Mouse (Mus musculus): ENCODE data around the gene Ptpre. TPM values are rescaled to one million over a fixed set of nuclear protein-coding genes. Genes with fewer than 3 reads are reported as not detected.
"Not testable (repeated sequence)": the region's sequence is repeated elsewhere in the genome, so short reads cannot be mapped to it uniquely, and the experiment has no call there.

Gene Ptpre
- total RNA-seq, 2 experiments from 2014 or later = 1.6 TPM

GRCm38 (mm10) chr7:135575319-135576069, 38.2 kb downstream of the Ptpre start:
- DNase-seq; intact Hi-C loops (cut with DNase I): not testable (repeated sequence)

GRCm38 (mm10) chr7:135576329-135576728, 39.0 kb downstream of the Ptpre start:
- intact Hi-C loops (cut with DNase I) = no loop called here
- DNase-seq = no peak

GRCm38 (mm10) chr7:135578715-135579325, 41.5 kb downstream of the Ptpre start:
- DNase-seq = no peak
- intact Hi-C loops (cut with DNase I) = no loop called here

- DNase-seq = no peak
- intact Hi-C loops (cut with DNase I) = no loop called here
Observed at GRCm38 (mm10) chr7:135580306-135581091, 43.2 kb downstream of the Ptpre start.

- no peak for DNase-seq
- intact Hi-C loops (cut with DNase I) = no loop called here
Observed at GRCm38 (mm10) chr7:135581128-135581527, 43.8 kb downstream of the Ptpre start.

GRCm38 (mm10) chr7:135585125-135585687, 47.9 kb downstream of the Ptpre start:
- DNase-seq = no peak
- intact Hi-C loops (cut with DNase I) = no loop called here

GRCm38 (mm10) chr7:135586402-135586801, 49.1 kb downstream of the Ptpre start:
- intact Hi-C loops (cut with DNase I) = no loop called here
- DNase-seq = no peak

- intact Hi-C loops (cut with DNase I) = no loop called here
- no peak for DNase-seq
Observed at GRCm38 (mm10) chr7:135587821-135588575, 50.7 kb downstream of the Ptpre start.

GRCm38 (mm10) chr7:135588620-135589309, 51.5 kb downstream of the Ptpre start:
- no peak for DNase-seq
- intact Hi-C loops (cut with DNase I) = no loop called here

GRCm38 (mm10) chr7:135591461-135591860, 54.2 kb downstream of the Ptpre start:
- intact Hi-C loops (cut with DNase I) = no loop called here
- no peak for DNase-seq

- DNase-seq = no peak
- intact Hi-C loops (cut with DNase I) = no loop called here
Observed at GRCm38 (mm10) chr7:135593286-135593685, 56.0 kb downstream of the Ptpre start.

GRCm38 (mm10) chr7:135593825-135594224, 56.5 kb downstream of the Ptpre start:
- intact Hi-C loops (cut with DNase I) = no loop called here

GRCm38 (mm10) chr7:135594676-135595075, 57.4 kb downstream of the Ptpre start:
- no peak for DNase-seq
- intact Hi-C loops (cut with DNase I) = no loop called here

More at GRCm38 (mm10) chr7:135593825-135594224, 56.5 kb downstream of the Ptpre start:
- DNase-seq = no peak

- intact Hi-C loops (cut with DNase I) = no loop called here
Observed at GRCm38 (mm10) chr7:135595640-135596174, 58.4 kb downstream of the Ptpre start.

GRCm38 (mm10) chr7:135597006-135597405, 59.7 kb downstream of the Ptpre start:
- intact Hi-C loops (cut with DNase I) = no loop called here
- no peak for DNase-seq

More at GRCm38 (mm10) chr7:135595640-135596174, 58.4 kb downstream of the Ptpre start:
- no peak for DNase-seq

- peak in 1 of 2 experiments; percentile 12 for DNase-seq
Observed at GRCm38 (mm10) chr7:135597604-135598289, 60.5 kb downstream of the Ptpre start.

GRCm38 (mm10) chr7:135598303-135598855, 61.1 kb downstream of the Ptpre start:
- DNase-seq = no peak
- intact Hi-C loops (cut with DNase I) = no loop called here

More at GRCm38 (mm10) chr7:135597604-135598289, 60.5 kb downstream of the Ptpre start:
- intact Hi-C loops (cut with DNase I) = no loop called here

- intact Hi-C loops (cut with DNase I) = no loop called here
Observed at GRCm38 (mm10) chr7:135600076-135600475, 62.8 kb downstream of the Ptpre start.

More at GRCm38 (mm10) chr7:135600076-135600475, 62.8 kb downstream of the Ptpre start:
- DNase-seq = no peak
